Mouse (Mus musculus): ENCODE measurements at regions not wholly inside any gene's neighbourhood (a gene's known extent, or its start where the extent isn't known, plus 50 kb on each side); places are given as distances from the start of the nearest gene placed in this dataset.

- H3K4me1 ChIP-seq, result no peaks in the 10 kb centered on the region
- H3K9me3 ChIP-seq (replicated peaks), result no peaks in the 10 kb centered on the region
- WGBS, result 74% methylated on average over 6 of the region's 6 CpGs
- DNase-seq (ENCODE audit: low spot score), result no peak
- H3K27ac ChIP-seq (replicated peaks), result no peak overlapping the region
- H3K27me3 ChIP-seq (ENCODE audit: low read depth, poor library complexity, severe bottlenecking), result no peaks in the 10 kb centered on the region
- H3K36me3 ChIP-seq, result no peaks in the 10 kb centered on the region
- no peak overlapping the region for H3K4me3 ChIP-seq
Observed at GRCm38 (mm10) chr12:92186448-92187132, 337.6 kb upstream of the Sel1l start.

DNA sequence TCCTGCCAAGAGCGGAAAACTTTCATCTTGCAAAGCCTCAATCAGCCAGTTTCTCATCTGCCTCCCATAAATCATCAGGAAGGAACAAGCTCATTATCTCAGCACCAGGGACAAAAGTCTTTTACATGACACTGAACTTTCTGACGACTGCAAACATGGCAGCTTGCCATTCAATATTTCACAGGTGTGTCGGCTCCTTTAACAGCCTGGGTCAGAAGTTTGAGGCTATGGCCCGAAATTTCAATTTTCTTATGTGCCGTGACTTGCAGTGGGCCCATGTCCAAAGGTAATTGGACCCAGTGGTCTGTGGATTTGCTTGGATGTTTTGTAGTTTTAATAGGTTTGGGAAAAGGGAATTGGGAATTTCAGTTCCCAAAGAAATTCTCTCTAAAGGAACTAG lies 330.3 kb upstream of the Sel1l start:
- 82% methylated on average over 5 of the region's 5 CpGs for WGBS
- H3K27me3 ChIP-seq (ENCODE audit: low read depth, poor library complexity, severe bottlenecking), result no peaks in the 10 kb centered on the region
- no peak overlapping the region for H3K27ac ChIP-seq (replicated peaks)
- H3K36me3 ChIP-seq, result no peaks in the 10 kb centered on the region
- DNase-seq (ENCODE audit: low spot score), result no peak
- H3K4me3 ChIP-seq, result no peak overlapping the region
- no peaks in the 10 kb centered on the region for H3K4me1 ChIP-seq
- H3K9me3 ChIP-seq (replicated peaks), result no peaks in the 10 kb centered on the region

- no peak for DNase-seq (ENCODE audit: low spot score)
- Histone ChIP-seq H3K4me1 (no peaks in the 10 kb centered on the region), H3K27ac (replicated peaks) (no peak overlapping the region), H3K36me3 (no peaks in the 10 kb centered on the region), H3K9me3 (replicated peaks) (no peaks in the 10 kb centered on the region), H3K27me3 (ENCODE audit: low read depth, poor library complexity, severe bottlenecking) (no peaks in the 10 kb centered on the region), H3K4me3 (no peak overlapping the region)
Observed at GRCm38 (mm10) chr12:92156726-92157125, 307.8 kb upstream of the Sel1l start.

DNA sequence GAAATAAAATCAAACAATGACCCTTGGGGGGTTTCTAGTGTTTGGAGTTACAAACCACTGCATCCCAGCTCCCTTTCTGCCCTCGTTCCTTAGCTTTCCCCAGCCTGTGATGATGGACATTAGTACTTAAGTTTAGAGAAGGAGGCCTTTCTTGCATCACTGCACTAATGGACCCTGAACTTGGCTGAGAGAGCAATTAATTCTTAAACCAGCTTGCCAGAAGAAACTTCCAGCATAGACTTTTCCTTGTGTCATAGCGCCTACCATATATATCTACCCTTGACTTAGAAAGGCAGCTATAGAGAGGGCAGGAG lies 303.9 kb upstream of the Sel1l start:
- WGBS, result 81% methylated on average over 2 of the region's 2 CpGs
- Histone ChIP-seq H3K4me1 (no peaks in the 10 kb centered on the region), H3K9me3 (replicated peaks) (no peaks in the 10 kb centered on the region), H3K36me3 (no peaks in the 10 kb centered on the region), H3K4me3 (no peak overlapping the region), H3K27ac (replicated peaks) (no peak overlapping the region), H3K27me3 (ENCODE audit: low read depth, poor library complexity, severe bottlenecking) (no peaks in the 10 kb centered on the region)
- DNase-seq (ENCODE audit: low spot score), result no peak

DNA sequence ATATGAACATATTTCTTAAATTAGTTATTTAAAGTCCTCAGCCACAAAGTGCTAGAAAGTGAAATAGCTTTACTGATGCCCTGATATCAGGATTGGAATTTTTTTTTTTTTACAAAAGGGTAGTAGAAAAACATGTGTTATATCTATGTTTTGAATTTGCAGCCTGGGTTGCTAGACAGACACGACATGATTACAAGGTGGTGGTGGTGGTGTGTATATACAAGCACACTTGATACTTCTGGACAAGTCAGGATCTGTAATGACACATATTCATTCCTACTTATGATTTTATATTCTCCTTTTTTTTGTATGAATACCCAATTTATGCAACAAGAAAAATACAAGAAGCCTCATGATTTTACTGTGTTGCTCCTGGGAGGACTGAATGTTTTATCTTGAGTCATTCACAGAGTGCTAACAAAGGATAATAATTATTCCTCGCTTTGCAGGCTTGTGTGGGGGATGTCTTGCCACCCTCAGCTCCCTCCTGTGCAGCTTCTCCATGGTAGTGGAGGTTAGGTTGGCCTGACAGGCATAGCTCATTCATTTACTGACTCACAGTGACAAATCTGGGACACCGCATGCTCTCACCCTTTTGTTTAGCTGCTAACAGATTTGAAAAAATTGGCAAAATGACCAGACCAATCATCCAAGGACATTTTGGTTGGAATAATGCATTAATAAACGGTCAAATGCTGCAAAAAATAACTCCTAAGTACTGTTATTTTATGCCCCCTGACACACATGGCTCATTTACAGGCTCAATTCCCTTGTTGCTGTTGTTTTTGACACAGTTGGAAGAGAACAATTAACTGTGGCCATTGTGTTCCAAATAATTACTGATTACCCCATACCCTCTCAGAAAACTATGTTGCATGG lies 303.3 kb upstream of the Sel1l start:
- Histone ChIP-seq H3K27ac (replicated peaks) (no peak overlapping the region), H3K36me3 (no peaks in the 10 kb centered on the region), H3K27me3 (ENCODE audit: low read depth, poor library complexity, severe bottlenecking) (no peaks in the 10 kb centered on the region), H3K4me3 (no peak overlapping the region), H3K9me3 (replicated peaks) (no peaks in the 10 kb centered on the region), H3K4me1 (no peaks in the 10 kb centered on the region)
- WGBS, result 74% methylated on average over 4 of the region's 4 CpGs
- DNase-seq (ENCODE audit: low spot score), result no peak

GRCm38 (mm10) chr12:92137539-92137938 lies 288.6 kb upstream of the Sel1l start:
- Histone ChIP-seq H3K36me3 (no peaks in the 10 kb centered on the region), H3K27ac (replicated peaks) (no peak overlapping the region), H3K9me3 (replicated peaks) (no peaks in the 10 kb centered on the region), H3K4me1 (no peaks in the 10 kb centered on the region), H3K4me3 (no peak overlapping the region), H3K27me3 (ENCODE audit: low read depth, poor library complexity, severe bottlenecking) (no peaks in the 10 kb centered on the region)
- WGBS, result 86% methylated on average over 4 of the region's 4 CpGs
- no peak for DNase-seq (ENCODE audit: low spot score)

- Histone ChIP-seq H3K27me3 (ENCODE audit: low read depth, poor library complexity, severe bottlenecking) (no peaks in the 10 kb centered on the region), H3K9me3 (replicated peaks) (no peaks in the 10 kb centered on the region), H3K27ac (replicated peaks) (no peak overlapping the region), H3K4me3 (no peak overlapping the region), H3K36me3 (no peaks in the 10 kb centered on the region), H3K4me1 (no peaks in the 10 kb centered on the region)
- DNase-seq (ENCODE audit: low spot score), result no peak
- 88% methylated on average over 6 of the region's 6 CpGs for WGBS
Observed at GRCm38 (mm10) chr12:92127648-92128047, 278.7 kb upstream of the Sel1l start.

GRCm38 (mm10) chr12:92120164-92120815 lies 271.3 kb upstream of the Sel1l start:
- Histone ChIP-seq H3K27me3 (ENCODE audit: low read depth, poor library complexity, severe bottlenecking) (no peaks in the 10 kb centered on the region), H3K36me3 (no peaks in the 10 kb centered on the region), H3K4me1 (no peaks in the 10 kb centered on the region), H3K4me3 (no peak overlapping the region), H3K9me3 (replicated peaks) (no peaks in the 10 kb centered on the region), H3K27ac (replicated peaks) (no peak overlapping the region)
- WGBS, result 86% methylated on average over 6 of the region's 6 CpGs
- no peak for DNase-seq (ENCODE audit: low spot score)

DNA sequence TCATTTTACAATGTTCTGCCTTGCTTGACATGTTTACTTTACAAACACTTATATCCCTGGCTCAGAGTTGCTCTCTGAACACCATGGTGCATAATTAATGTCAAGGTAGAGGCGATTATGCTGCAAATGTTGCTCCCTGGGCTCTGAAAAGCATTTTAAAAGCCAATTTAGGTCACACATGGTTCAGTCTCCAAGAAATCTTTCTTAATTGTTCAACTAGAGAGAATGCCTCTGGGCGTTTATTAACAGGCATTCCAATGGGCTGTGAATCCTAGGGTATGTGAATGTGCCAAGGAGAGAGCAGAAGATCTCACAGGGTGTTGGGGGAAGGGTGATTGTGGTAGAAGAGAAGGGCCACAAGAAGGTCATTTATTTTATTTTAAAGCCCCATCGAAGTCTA lies 260.7 kb upstream of the Sel1l start:
- WGBS, result 79% methylated on average over 3 of the region's 3 CpGs
- H3K4me3 ChIP-seq, result no peak overlapping the region
- H3K27me3 ChIP-seq (ENCODE audit: low read depth, poor library complexity, severe bottlenecking), result no peaks in the 10 kb centered on the region
- no peaks in the 10 kb centered on the region for H3K36me3 ChIP-seq
- H3K27ac ChIP-seq (replicated peaks), result no peak overlapping the region
- H3K9me3 ChIP-seq (replicated peaks), result no peaks in the 10 kb centered on the region
- no peaks in the 10 kb centered on the region for H3K4me1 ChIP-seq
- DNase-seq (ENCODE audit: low spot score), result no peak

- H3K27me3 ChIP-seq (ENCODE audit: low read depth, poor library complexity, severe bottlenecking), result no peaks in the 10 kb centered on the region
- 81% methylated on average over 4 of the region's 4 CpGs for WGBS
- no peak overlapping the region for H3K4me3 ChIP-seq
- H3K9me3 ChIP-seq (replicated peaks), result no peaks in the 10 kb centered on the region
- DNase-seq (ENCODE audit: low spot score), result no peak
- H3K27ac ChIP-seq (replicated peaks), result no peak overlapping the region
- no peaks in the 10 kb centered on the region for H3K4me1 ChIP-seq
- no peaks in the 10 kb centered on the region for H3K36me3 ChIP-seq
Observed at GRCm38 (mm10) chr12:92100080-92100479, 251.1 kb upstream of the Sel1l start.

GRCm38 (mm10) chr12:92092794-92093365 lies 243.9 kb upstream of the Sel1l start:
- 87% methylated on average over 10 of the region's 10 CpGs for WGBS

GRCm38 (mm10) chr12:92073209-92073608 lies 224.3 kb upstream of the Sel1l start:
- H3K27me3 ChIP-seq (ENCODE audit: low read depth, poor library complexity, severe bottlenecking), result no peaks in the 10 kb centered on the region
- no peaks in the 10 kb centered on the region for H3K36me3 ChIP-seq
- H3K4me1 ChIP-seq, result no peaks in the 10 kb centered on the region
- no peak overlapping the region for H3K27ac ChIP-seq (replicated peaks)
- DNase-seq (ENCODE audit: low spot score), result no peak
- 91% methylated on average over 10 of the region's 10 CpGs for WGBS
- no peak overlapping the region for H3K4me3 ChIP-seq
- H3K9me3 ChIP-seq (replicated peaks), result no peaks in the 10 kb centered on the region

More at GRCm38 (mm10) chr12:92092794-92093365, 243.9 kb upstream of the Sel1l start:
- Histone ChIP-seq H3K9me3 (replicated peaks) (no peaks in the 10 kb centered on the region), H3K4me3 (no peak overlapping the region), H3K36me3 (no peaks in the 10 kb centered on the region), H3K27me3 (ENCODE audit: low read depth, poor library complexity, severe bottlenecking) (no peaks in the 10 kb centered on the region), H3K4me1 (no peaks in the 10 kb centered on the region), H3K27ac (replicated peaks) (no peak overlapping the region)
- DNase-seq (ENCODE audit: low spot score), result no peak

DNA sequence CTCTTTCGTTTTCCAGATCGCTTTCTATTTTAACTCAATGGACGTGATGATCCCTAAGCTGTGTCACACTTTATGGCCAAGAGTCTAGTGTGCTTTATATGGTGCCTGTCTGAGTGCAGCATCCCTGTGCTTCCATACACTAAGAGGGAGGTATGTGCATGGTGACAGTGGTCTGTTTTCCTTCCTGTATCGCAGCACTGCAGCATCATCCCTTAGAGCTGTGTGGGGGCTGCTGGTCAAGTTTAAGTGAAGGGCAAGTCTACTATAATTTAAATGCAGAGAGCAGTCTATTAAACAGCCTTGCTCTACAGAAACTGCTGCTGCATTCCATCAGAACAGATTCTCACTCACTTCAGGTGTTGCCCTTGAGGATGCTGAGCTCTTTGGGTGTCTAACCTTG lies 213.8 kb upstream of the Sel1l start:
- Histone ChIP-seq H3K36me3 (no peaks in the 10 kb centered on the region), H3K4me1 (no peaks in the 10 kb centered on the region), H3K27ac (replicated peaks) (no peak overlapping the region), H3K27me3 (ENCODE audit: low read depth, poor library complexity, severe bottlenecking) (no peaks in the 10 kb centered on the region), H3K4me3 (no peak overlapping the region), H3K9me3 (replicated peaks) (no peaks in the 10 kb centered on the region)
- WGBS, result 87% methylated on average over 4 of the region's 4 CpGs
- no peak for DNase-seq (ENCODE audit: low spot score)

All from midbrain, embryonic 10.5 days (tissue).